Mouse (Mus musculus): ENCODE measurements around the gene Dse. TPM values are rescaled to one million over a fixed set of nuclear protein-coding genes. Genes with fewer than 3 reads are reported as not detected.

Dse gene
- polyA plus RNA-seq, 1 experiment, result 51.4 TPM

GRCm38 (mm10) chr10:34198061-34198460 lies 9.5 kb downstream of the Dse start:
- H3K9ac ChIP-seq (ENCODE audit: low read depth, poor library complexity, severe bottlenecking), result no peak overlapping the region
- TF ChIP-seq CTCF (IDR thresholded peaks at IDR 0.05; ENCODE audit: low read depth, low read length) (no peak), POLR2A (IDR thresholded peaks at IDR 0.05; ENCODE audit: insufficient read depth, low read length) (no peak), EP300 (IDR thresholded peaks at IDR 0.05; ENCODE audit: insufficient read depth, low read depth, low read length) (no peak)
- H3K4me3 ChIP-seq (ENCODE audit: low read depth, low read length), result no peak overlapping the region
- H3K4me1 ChIP-seq (ENCODE audit: control insufficient read depth, insufficient read depth, low read length), result no peaks in the 10 kb centered on the region
- H3K9me3 ChIP-seq (replicated peaks; ENCODE audit: control insufficient read depth, insufficient read depth, low read length, poor library complexity, severe bottlenecking), result peaks cover 30% of the 10 kb centered on the region
- H3K36me3 ChIP-seq (ENCODE audit: control insufficient read depth, insufficient read depth, low read length, poor library complexity, severe bottlenecking), result peaks cover 7% of the 10 kb centered on the region
- H3K27me3 ChIP-seq (ENCODE audit: control insufficient read depth, insufficient read depth, low read length, poor library complexity, severe bottlenecking), result no peaks in the 10 kb centered on the region
- H3K27ac ChIP-seq (ENCODE audit: insufficient read depth, low read length), result no peak overlapping the region

GRCm38 (mm10) chr10:34197269-34197668 lies 10.2 kb downstream of the Dse start:
- no peak for TF ChIP-seq POLR2A (IDR thresholded peaks at IDR 0.05; ENCODE audit: insufficient read depth, low read length)
- no peak for TF ChIP-seq EP300 (IDR thresholded peaks at IDR 0.05; ENCODE audit: insufficient read depth, low read depth, low read length)
- no peak for TF ChIP-seq CTCF (IDR thresholded peaks at IDR 0.05; ENCODE audit: low read depth, low read length)
- peaks cover 6% of the 10 kb centered on the region for H3K36me3 ChIP-seq (ENCODE audit: control insufficient read depth, insufficient read depth, low read length, poor library complexity, severe bottlenecking)
- no peak overlapping the region for H3K9ac ChIP-seq (ENCODE audit: low read depth, poor library complexity, severe bottlenecking)
- H3K9me3 ChIP-seq (replicated peaks; ENCODE audit: control insufficient read depth, insufficient read depth, low read length, poor library complexity, severe bottlenecking), result peaks cover 30% of the 10 kb centered on the region
- no peaks in the 10 kb centered on the region for H3K4me1 ChIP-seq (ENCODE audit: control insufficient read depth, insufficient read depth, low read length)
- peak overlapping the region; percentile 83; the same call in 1 of the 2 replicates for H3K27ac ChIP-seq (ENCODE audit: insufficient read depth, low read length)
- H3K4me3 ChIP-seq (ENCODE audit: low read depth, low read length), result no peak overlapping the region
- H3K27me3 ChIP-seq (ENCODE audit: control insufficient read depth, insufficient read depth, low read length, poor library complexity, severe bottlenecking), result no peaks in the 10 kb centered on the region

GRCm38 (mm10) chr10:34194957-34195356 lies 12.6 kb downstream of the Dse start:
- Histone ChIP-seq H3K27ac (ENCODE audit: insufficient read depth, low read length) (no peak overlapping the region), H3K4me3 (ENCODE audit: low read depth, low read length) (no peak overlapping the region), H3K27me3 (ENCODE audit: control insufficient read depth, insufficient read depth, low read length, poor library complexity, severe bottlenecking) (no peaks in the 10 kb centered on the region), H3K36me3 (ENCODE audit: control insufficient read depth, insufficient read depth, low read length, poor library complexity, severe bottlenecking) (peaks cover 4% of the 10 kb centered on the region), H3K4me1 (ENCODE audit: control insufficient read depth, insufficient read depth, low read length) (no peaks in the 10 kb centered on the region), H3K9ac (ENCODE audit: low read depth, poor library complexity, severe bottlenecking) (no peak overlapping the region), H3K9me3 (replicated peaks; ENCODE audit: control insufficient read depth, insufficient read depth, low read length, poor library complexity, severe bottlenecking) (peaks cover 21% of the 10 kb centered on the region)
- TF ChIP-seq EP300 (IDR thresholded peaks at IDR 0.05; ENCODE audit: insufficient read depth, low read depth, low read length), result no peak
- TF ChIP-seq CTCF (IDR thresholded peaks at IDR 0.05; ENCODE audit: low read depth, low read length), result no peak
- no peak for TF ChIP-seq POLR2A (IDR thresholded peaks at IDR 0.05; ENCODE audit: insufficient read depth, low read length)

- peaks cover 16% of the 10 kb centered on the region for H3K9me3 ChIP-seq (replicated peaks; ENCODE audit: control insufficient read depth, insufficient read depth, low read length, poor library complexity, severe bottlenecking)
- no peaks in the 10 kb centered on the region for H3K27me3 ChIP-seq (ENCODE audit: control insufficient read depth, insufficient read depth, low read length, poor library complexity, severe bottlenecking)
- H3K4me3 ChIP-seq (ENCODE audit: low read depth, low read length), result no peak overlapping the region
- no peak overlapping the region for H3K27ac ChIP-seq (ENCODE audit: insufficient read depth, low read length)
- no peak overlapping the region for H3K9ac ChIP-seq (ENCODE audit: low read depth, poor library complexity, severe bottlenecking)
- H3K36me3 ChIP-seq (ENCODE audit: control insufficient read depth, insufficient read depth, low read length, poor library complexity, severe bottlenecking), result peaks cover 2% of the 10 kb centered on the region
- no peaks in the 10 kb centered on the region for H3K4me1 ChIP-seq (ENCODE audit: control insufficient read depth, insufficient read depth, low read length)
- TF ChIP-seq CTCF (IDR thresholded peaks at IDR 0.05; ENCODE audit: low read depth, low read length), result no peak
- no peak for TF ChIP-seq EP300 (IDR thresholded peaks at IDR 0.05; ENCODE audit: insufficient read depth, low read depth, low read length)
- TF ChIP-seq POLR2A (IDR thresholded peaks at IDR 0.05; ENCODE audit: insufficient read depth, low read length), result no peak
Observed at GRCm38 (mm10) chr10:34194503-34194902, 13.0 kb downstream of the Dse start.

GRCm38 (mm10) chr10:34186571-34187260 lies 20.8 kb downstream of the Dse start:
- Histone ChIP-seq H3K27me3 (ENCODE audit: control insufficient read depth, insufficient read depth, low read length, poor library complexity, severe bottlenecking) (no peaks in the 10 kb centered on the region), H3K36me3 (ENCODE audit: control insufficient read depth, insufficient read depth, low read length, poor library complexity, severe bottlenecking) (peaks cover 12% of the 10 kb centered on the region), H3K27ac (ENCODE audit: insufficient read depth, low read length) (no peak overlapping the region), H3K4me3 (ENCODE audit: low read depth, low read length) (no peak overlapping the region), H3K4me1 (ENCODE audit: control insufficient read depth, insufficient read depth, low read length) (no peaks in the 10 kb centered on the region), H3K9ac (ENCODE audit: low read depth, poor library complexity, severe bottlenecking) (no peak overlapping the region), H3K9me3 (replicated peaks; ENCODE audit: control insufficient read depth, insufficient read depth, low read length, poor library complexity, severe bottlenecking) (no peaks in the 10 kb centered on the region)
- TF ChIP-seq POLR2A (IDR thresholded peaks at IDR 0.05; ENCODE audit: insufficient read depth, low read length) (no peak), CTCF (IDR thresholded peaks at IDR 0.05; ENCODE audit: low read depth, low read length) (no peak)

- Histone ChIP-seq H3K36me3 (ENCODE audit: control insufficient read depth, insufficient read depth, low read length, poor library complexity, severe bottlenecking) (peaks cover 14% of the 10 kb centered on the region), H3K27ac (ENCODE audit: insufficient read depth, low read length) (peak overlapping the region; percentile 72), H3K27me3 (ENCODE audit: control insufficient read depth, insufficient read depth, low read length, poor library complexity, severe bottlenecking) (no peaks in the 10 kb centered on the region), H3K4me3 (ENCODE audit: low read depth, low read length) (no peak overlapping the region), H3K4me1 (ENCODE audit: control insufficient read depth, insufficient read depth, low read length) (no peaks in the 10 kb centered on the region), H3K9me3 (replicated peaks; ENCODE audit: control insufficient read depth, insufficient read depth, low read length, poor library complexity, severe bottlenecking) (no peaks in the 10 kb centered on the region), H3K9ac (ENCODE audit: low read depth, poor library complexity, severe bottlenecking) (no peak overlapping the region)
- TF ChIP-seq EP300 (IDR thresholded peaks at IDR 0.05; ENCODE audit: insufficient read depth, low read depth, low read length), result no peak
- no peak for TF ChIP-seq CTCF (IDR thresholded peaks at IDR 0.05; ENCODE audit: low read depth, low read length)
- no peak for TF ChIP-seq POLR2A (IDR thresholded peaks at IDR 0.05; ENCODE audit: insufficient read depth, low read length)
Observed at GRCm38 (mm10) chr10:34185556-34185955, 22.0 kb downstream of the Dse start.

Data from ES-Bruce4 (cell line).